Mouse (Mus musculus) urinary bladder, postnatal 36 days (tissue): ENCODE measurements at regions not wholly inside any gene's neighbourhood (a gene's known extent, or its start where the extent isn't known, plus 50 kb on each side); places are given as distances from the start of the nearest gene placed in this dataset.

ENCODE experiments used
- DNase-seq, 2 experiments: peaks; one replicate each; pipeline ENCODE4 v3.0.0; 2022; ENCODE audit warnings: low spot score in 2 of 2, mixed read lengths in 1 of 2

DNA sequence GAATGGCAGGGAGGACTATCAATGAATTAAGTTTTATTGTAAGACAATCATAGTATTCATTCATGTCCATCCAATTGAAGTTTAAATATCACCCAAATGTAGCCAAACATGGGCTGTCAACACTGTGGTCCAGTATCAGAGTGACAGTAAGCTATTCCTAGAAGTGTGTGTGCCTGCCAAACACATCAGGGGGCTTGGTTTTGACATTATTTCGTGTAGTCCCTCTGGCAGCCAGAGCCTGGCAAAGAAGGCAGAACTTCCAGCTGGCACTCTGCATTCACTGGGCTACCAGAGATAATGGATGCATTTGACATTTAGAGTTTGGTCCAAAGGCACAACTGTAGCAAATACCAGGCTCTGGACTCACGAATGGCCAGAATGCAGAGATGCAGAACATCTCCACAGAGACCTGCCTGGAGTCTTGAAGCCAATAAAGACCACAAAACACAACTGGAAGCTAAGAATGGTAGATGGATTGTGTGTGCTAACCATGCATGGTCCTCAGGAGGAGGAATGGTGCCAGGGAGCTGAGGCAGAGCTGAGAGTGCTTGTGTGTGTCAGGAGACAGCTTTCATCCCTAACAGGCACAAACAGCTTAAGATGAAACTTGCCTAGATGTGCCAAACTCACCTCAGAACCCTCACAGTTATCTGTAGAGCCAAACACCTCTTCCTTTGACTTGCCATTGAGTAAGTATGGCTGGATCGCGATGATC, 210.9 kb downstream of the Lrig3 start:
- DNase-seq, result no peak

DNA sequence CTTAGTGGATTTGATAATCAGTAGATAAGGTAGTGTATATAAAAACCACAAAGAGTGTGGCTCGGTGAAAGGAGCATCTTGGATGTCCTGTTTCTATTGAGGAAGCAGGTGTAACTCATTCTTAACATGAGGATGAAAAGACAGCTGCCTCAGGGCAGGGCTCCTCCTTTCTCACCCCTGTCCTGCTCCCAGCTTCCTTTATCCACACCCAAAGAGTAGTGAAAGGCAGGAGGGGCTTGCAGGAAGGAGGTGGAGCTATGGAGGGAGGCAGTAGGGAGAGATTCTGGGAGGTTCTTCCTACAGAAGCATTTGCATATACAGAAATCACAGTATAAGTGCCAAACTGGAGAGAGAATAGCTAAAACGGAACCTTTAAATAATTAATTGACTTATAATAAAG, 216.4 kb downstream of the Lrig3 start:
- no peak for DNase-seq

DNA sequence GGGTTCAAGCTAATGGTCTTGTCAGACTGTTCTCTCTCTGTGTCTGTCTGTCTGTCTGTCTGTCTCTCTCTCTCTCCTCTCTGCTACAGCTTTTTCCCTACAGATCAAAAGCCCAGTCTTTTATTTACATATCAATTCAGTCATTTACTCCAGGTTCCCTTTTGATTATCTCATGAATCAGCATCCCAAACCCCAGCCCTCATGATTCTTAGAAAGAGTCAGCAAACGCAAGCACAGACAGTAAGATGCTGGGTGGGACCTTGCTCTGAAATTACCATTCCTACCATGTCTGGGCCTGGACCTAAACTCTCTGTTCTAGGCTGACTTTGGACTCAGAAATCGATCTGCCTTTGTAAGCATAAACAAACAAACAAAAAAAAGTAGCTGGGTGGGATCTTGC, 218.0 kb downstream of the Lrig3 start:
- DNase-seq, result no peak

DNA sequence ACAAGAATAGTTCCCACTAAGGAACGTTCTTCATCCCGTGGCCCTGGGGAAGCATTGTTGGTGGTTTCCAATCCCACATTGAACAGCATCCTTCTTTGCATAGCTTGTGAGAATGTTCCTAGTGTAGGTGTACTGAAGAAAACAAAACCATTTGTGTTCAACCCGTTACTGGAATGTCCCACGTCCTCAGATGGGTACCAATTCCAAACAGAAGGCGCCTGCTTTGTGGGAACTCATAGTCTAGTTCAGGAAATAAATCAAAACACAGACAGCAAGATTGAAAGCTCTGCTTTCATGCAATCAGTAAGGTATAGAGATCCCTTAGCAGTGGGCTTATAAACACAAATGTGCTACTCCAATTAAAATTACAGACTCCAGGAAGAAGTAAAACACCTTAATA, 219.4 kb downstream of the Lrig3 start:
- no peak for DNase-seq

DNA sequence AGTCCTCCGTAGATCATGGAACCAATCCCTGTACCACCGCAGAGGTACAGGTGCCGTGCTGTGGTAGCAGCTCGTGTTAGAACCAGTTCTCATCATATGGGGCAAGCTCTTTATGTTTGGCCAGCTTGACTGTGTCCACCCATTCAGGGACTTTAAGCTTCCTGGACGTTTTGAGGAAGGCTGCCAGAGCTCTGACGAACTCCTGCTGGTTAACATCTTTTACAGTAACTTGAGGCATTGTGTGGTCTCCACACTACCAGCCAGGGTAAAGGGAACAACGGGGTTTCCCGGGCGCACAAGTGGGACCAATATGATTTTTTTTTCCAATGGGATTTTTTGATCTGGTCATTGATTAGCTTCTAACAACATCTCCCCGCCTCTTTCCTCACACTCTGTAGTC, 220.1 kb downstream of the Lrig3 start:
- DNase-seq, result no peak

DNA sequence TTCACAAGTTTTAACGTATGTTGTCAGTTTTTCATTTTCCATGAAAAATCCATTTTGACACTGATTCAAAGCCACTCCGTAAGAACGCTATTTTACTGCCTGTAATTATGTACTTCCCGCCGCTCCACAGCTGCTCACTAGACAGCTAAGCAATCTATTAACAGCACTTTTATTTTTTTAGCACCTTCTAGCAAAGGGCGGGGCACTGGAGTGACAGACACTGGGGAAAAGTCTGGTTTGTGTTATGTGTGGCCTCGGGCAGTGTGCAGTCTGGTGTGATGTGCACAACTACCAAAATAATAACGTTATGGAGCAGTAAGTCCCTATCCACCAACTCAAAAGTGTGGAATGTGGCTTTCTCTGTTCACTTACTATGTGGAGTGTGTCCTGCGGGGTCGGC, 223.0 kb downstream of the Lrig3 start:
- DNase-seq, result no peak
